Mouse (Mus musculus) embryonic fibroblast, embryonic 13.5 days (primary cell): Measurements from ENCODE around the gene Slc18a3.

Experiments
- CTCF ChIP-seq: IDR thresholded peaks from 2 replicates; pipeline ENCODE4 v1.5.1; 2011; ENCODE audit warnings: mild to moderate bottlenecking, control low read depth, low read length, moderate library complexity, borderline replicate concordance; ENCODE audit not compliant: insufficient read depth
- POLR2A ChIP-seq: IDR thresholded peaks from 2 replicates; pipeline ENCODE4 v1.6.1; 2011; ENCODE audit warnings: low read depth, mild to moderate bottlenecking, control low read depth, low read length, moderate library complexity

DNA sequence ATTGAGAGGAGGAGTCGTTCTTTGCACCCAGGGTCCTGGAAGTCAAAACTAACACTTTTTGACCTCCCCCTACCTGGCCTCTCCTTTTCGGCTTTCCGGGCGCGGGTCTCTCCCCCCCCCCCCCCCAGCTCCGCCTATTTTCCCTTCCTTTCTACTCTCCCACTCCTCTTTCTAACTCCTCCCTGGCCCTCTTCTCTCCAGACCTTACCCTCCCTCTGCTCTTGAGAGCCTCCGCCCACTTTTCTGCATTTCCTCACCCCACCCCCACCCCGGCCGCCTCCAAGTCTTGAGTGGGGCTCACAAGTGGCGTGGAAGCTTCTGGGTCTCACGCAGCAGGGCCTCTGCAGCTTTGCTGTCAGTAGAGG is 838 bp upstream of the Slc18a3 start:
- no peak for TF ChIP-seq POLR2A
- no peak for TF ChIP-seq CTCF
